Mouse (Mus musculus) limb, embryonic 12.5 days (tissue): ENCODE data around the gene Ebf3. TPM values are rescaled to one million over a fixed set of nuclear protein-coding genes. Genes with fewer than 3 reads are reported as not detected.
A peak's percentile ranks its signal among the peaks of the same experiment; 100 is the strongest.

ENCODE experiments used
- ATAC-seq: fragments of 200-750 bp; cut with Nextera tagmentation; 2 replicates; pipeline ENCODE4 v1.8.0; 2017; ENCODE audit warnings: low read depth, moderate TSS enrichment; ENCODE audit not compliant: insufficient number of reproducible peaks, insufficient read depth, low FRiP score, low TSS enrichment
- H3K27ac ChIP-seq: fragments of 300-500 bp; sonication (generic); 2 replicates; pipeline ENCODE4 v1.5.1; 2016; ENCODE audit warnings: mild to moderate bottlenecking, moderate library complexity
- H3K27me3 ChIP-seq: fragments of 300-500 bp; sonication (generic); 2 replicates; pipeline ENCODE4 v1.6.1; 2016; ENCODE audit warnings: mild to moderate bottlenecking, moderate library complexity
- H3K36me3 ChIP-seq: fragments of 300-500 bp; sonication (generic); 2 replicates; pipeline ENCODE4 v1.6.1; 2016; ENCODE audit warnings: mild to moderate bottlenecking, moderate library complexity
- H3K4me1 ChIP-seq: fragments of 300-500 bp; sonication (generic); replicated peaks from 2 replicates; pipeline ENCODE4 v1.6.1; 2016
- H3K4me2 ChIP-seq: fragments of 300-500 bp; sonication (generic); 2 replicates; pipeline ENCODE4 v1.6.1; 2016; ENCODE audit warnings: mild to moderate bottlenecking, moderate library complexity
- H3K4me3 ChIP-seq: fragments of 300-500 bp; sonication (generic); replicated peaks from 2 replicates; pipeline ENCODE4 v1.5.1; 2016; ENCODE audit warnings: mild to moderate bottlenecking
- H3K9ac ChIP-seq: fragments of 300-500 bp; sonication (generic); replicated peaks from 2 replicates; pipeline ENCODE4 v1.6.1; 2016; ENCODE audit warnings: mild to moderate bottlenecking, moderate library complexity
- H3K9me3 ChIP-seq: fragments of 300-500 bp; sonication (generic); 2 replicates; pipeline ENCODE4 v1.6.1; 2016; ENCODE audit warnings: mild to moderate bottlenecking, moderate library complexity
- WGBS: fragments of 180-500 bp; shearing (Covaris S2); methylation state at CpG from one replicate; pipeline ENCODE4 v1.1.7; 2016; 5-methylcytosine and 5-hydroxymethylcytosine counted together
- polyA plus RNA-seq: library from polyadenylated mRNA; unstranded; fragments of >200 nt; fragmentation: Nextera tagmentation; extraction: Ambion mirVana; gene quantifications from 2 replicates; pipeline ENCODE4 v1.2.1, GENCODE M21; 2016

Ebf3 gene
- polyA plus RNA-seq, 1 experiment from 2014 or later = 17.6 TPM

GRCm38 (mm10) chr7:137310876-137311275 lies 3.4 kb downstream of the Ebf3 start:
- under 1% methylated on average over 11 of the region's 11 CpGs for WGBS
- Histone ChIP-seq H3K27ac (peak overlapping the region; percentile 91), H3K4me1 (peaks cover 38% of the 10 kb centered on the region), H3K27me3 (peaks cover 48% of the 10 kb centered on the region), H3K9me3 (no peaks in the 10 kb centered on the region), H3K36me3 (peaks cover 21% of the 10 kb centered on the region), H3K4me3 (peak overlapping the region; percentile 93), H3K9ac (peak overlapping the region; percentile 98), H3K4me2 (peak overlapping the region; percentile 92)
- no peak for ATAC-seq

GRCm38 (mm10) chr7:137310091-137310761 lies 4.0 kb downstream of the Ebf3 start:
- H3K36me3 ChIP-seq = peaks cover 21% of the 10 kb centered on the region
- H3K4me2 ChIP-seq = peak overlapping the region; percentile 92
- peaks cover 33% of the 10 kb centered on the region for H3K4me1 ChIP-seq
- ATAC-seq = no peak
- H3K27ac ChIP-seq = peak overlapping the region; percentile 91
- peak overlapping the region; percentile 98 for H3K9ac ChIP-seq
- H3K9me3 ChIP-seq = no peaks in the 10 kb centered on the region
- H3K4me3 ChIP-seq = peak overlapping the region; percentile 93
- WGBS = under 1% methylated on average over 44 of the region's 49 CpGs
- peaks cover 42% of the 10 kb centered on the region for H3K27me3 ChIP-seq

GRCm38 (mm10) chr7:137309071-137310066 lies 4.9 kb downstream of the Ebf3 start:
- ATAC-seq = no peak
- peak overlapping the region; percentile 98 for H3K9ac ChIP-seq
- H3K36me3 ChIP-seq = peaks cover 28% of the 10 kb centered on the region
- H3K27ac ChIP-seq = peak overlapping the region; percentile 91
- peak overlapping the region; percentile 93 for H3K4me3 ChIP-seq
- peak overlapping the region; percentile 92 for H3K4me2 ChIP-seq
- WGBS = under 1% methylated on average over 93 of the region's 93 CpGs
- no peaks in the 10 kb centered on the region for H3K9me3 ChIP-seq
- H3K27me3 ChIP-seq = peaks cover 39% of the 10 kb centered on the region
- H3K4me1 ChIP-seq = peaks cover 33% of the 10 kb centered on the region

- peak overlapping the region; percentile 98 for H3K9ac ChIP-seq
- peak overlapping the region; percentile 92 for H3K4me2 ChIP-seq
- H3K9me3 ChIP-seq = no peaks in the 10 kb centered on the region
- no peak for ATAC-seq
- peak overlapping the region; percentile 91 for H3K27ac ChIP-seq
- peaks cover 39% of the 10 kb centered on the region for H3K27me3 ChIP-seq
- WGBS = 9% methylated on average over 19 of the region's 19 CpGs
- peaks cover 43% of the 10 kb centered on the region for H3K4me1 ChIP-seq
- peaks cover 31% of the 10 kb centered on the region for H3K36me3 ChIP-seq
- peak overlapping the region; percentile 93 for H3K4me3 ChIP-seq
Observed at GRCm38 (mm10) chr7:137308061-137309060, 5.9 kb downstream of the Ebf3 start.

GRCm38 (mm10) chr7:137307131-137307530 lies 7.1 kb downstream of the Ebf3 start:
- peak overlapping the region; percentile 51 for H3K4me2 ChIP-seq
- 15% methylated on average over 8 of the region's 8 CpGs for WGBS
- H3K9me3 ChIP-seq = no peaks in the 10 kb centered on the region
- peaks cover 39% of the 10 kb centered on the region for H3K27me3 ChIP-seq
- no peak for ATAC-seq
- peaks cover 55% of the 10 kb centered on the region for H3K4me1 ChIP-seq
- H3K27ac ChIP-seq = no peak overlapping the region
- H3K9ac ChIP-seq = peak overlapping the region; percentile 50; the same call in 1 of the 2 replicates
- H3K36me3 ChIP-seq = peaks cover 28% of the 10 kb centered on the region
- H3K4me3 ChIP-seq = peak overlapping the region; percentile 31

GRCm38 (mm10) chr7:137306127-137306526 lies 8.1 kb downstream of the Ebf3 start:
- peaks cover 33% of the 10 kb centered on the region for H3K27me3 ChIP-seq
- H3K4me3 ChIP-seq = peak overlapping the region; percentile 31
- H3K27ac ChIP-seq = no peak overlapping the region
- peaks cover 65% of the 10 kb centered on the region for H3K4me1 ChIP-seq
- H3K9me3 ChIP-seq = no peaks in the 10 kb centered on the region
- 40% methylated on average over 9 of the region's 9 CpGs for WGBS
- peaks cover 24% of the 10 kb centered on the region for H3K36me3 ChIP-seq
- ATAC-seq = no peak
- H3K4me2 ChIP-seq = peak overlapping the region; percentile 51
- H3K9ac ChIP-seq = no peak overlapping the region; the same call in 1 of the 2 replicates

- Histone ChIP-seq H3K27ac (peak overlapping the region; percentile 87), H3K36me3 (peaks cover 19% of the 10 kb centered on the region), H3K9me3 (no peaks in the 10 kb centered on the region), H3K9ac (peak overlapping the region; percentile 48), H3K27me3 (peaks cover 17% of the 10 kb centered on the region), H3K4me1 (peaks cover 77% of the 10 kb centered on the region), H3K4me2 (peak overlapping the region; percentile 56), H3K4me3 (peak overlapping the region; percentile 25)
- no peak for ATAC-seq
- WGBS = 10% methylated on average over 10 of the region's 10 CpGs
Observed at GRCm38 (mm10) chr7:137303776-137304171, 10.5 kb downstream of the Ebf3 start.

GRCm38 (mm10) chr7:137302961-137303775 lies 11.1 kb downstream of the Ebf3 start:
- no peak for ATAC-seq
- Histone ChIP-seq H3K9me3 (no peaks in the 10 kb centered on the region), H3K27me3 (peaks cover 17% of the 10 kb centered on the region), H3K27ac (peak overlapping the region; percentile 87), H3K4me1 (peaks cover 78% of the 10 kb centered on the region), H3K36me3 (peaks cover 19% of the 10 kb centered on the region), H3K4me3 (peak overlapping the region; percentile 25), H3K9ac (peak overlapping the region; percentile 48), H3K4me2 (peak overlapping the region; percentile 56)
- WGBS = 26% methylated on average over 10 of the region's 10 CpGs

- H3K4me3 ChIP-seq = no peak overlapping the region
- 70% methylated on average over 5 of the region's 5 CpGs for WGBS
- no peak overlapping the region for H3K27ac ChIP-seq
- H3K9me3 ChIP-seq = no peaks in the 10 kb centered on the region
- no peak overlapping the region for H3K9ac ChIP-seq
- peaks cover 15% of the 10 kb centered on the region for H3K27me3 ChIP-seq
- H3K36me3 ChIP-seq = peaks cover 21% of the 10 kb centered on the region
- peaks cover 83% of the 10 kb centered on the region for H3K4me1 ChIP-seq
- peak overlapping the region; percentile 48 for H3K4me2 ChIP-seq
- ATAC-seq = no peak
Observed at GRCm38 (mm10) chr7:137302161-137302560, 12.1 kb downstream of the Ebf3 start.

GRCm38 (mm10) chr7:137301329-137301751 lies 12.9 kb downstream of the Ebf3 start:
- no peaks in the 10 kb centered on the region for H3K9me3 ChIP-seq
- H3K27me3 ChIP-seq = peaks cover 14% of the 10 kb centered on the region
- WGBS = 6% methylated on average over 15 of the region's 15 CpGs
- peak overlapping the region; percentile 9 for H3K4me3 ChIP-seq
- no peak for ATAC-seq
- H3K4me1 ChIP-seq = peaks cover 90% of the 10 kb centered on the region
- H3K9ac ChIP-seq = peak overlapping the region; percentile 18
- peaks cover 19% of the 10 kb centered on the region for H3K36me3 ChIP-seq
- peak overlapping the region; percentile 48 for H3K4me2 ChIP-seq
- H3K27ac ChIP-seq = peak overlapping the region; percentile 60
